Mouse (Mus musculus): ENCODE measurements at regions not wholly inside any gene's neighbourhood (a gene's known extent, or its start where the extent isn't known, plus 50 kb on each side); places are given as distances from the start of the nearest gene placed in this dataset.

GRCm38 (mm10) chr15:33759496-33759895, 598.2 kb downstream of the 9430069I07Rik start:
- no peak for DNase-seq

- DNase-seq = no peak
These were observed 598.9 kb downstream of the 9430069I07Rik start for GRCm38 (mm10) chr15:33758771-33759170.
